Mouse (Mus musculus) embryonic facial prominence, embryonic 14.5 days (tissue): Measurements from ENCODE around the gene Nkapl. TPM values are rescaled to one million over a fixed set of nuclear protein-coding genes. Genes with fewer than 3 reads are reported as not detected.
"Not testable (repeated sequence)": the region's sequence is repeated elsewhere in the genome, so short reads cannot be mapped to it uniquely, and the experiment has no call there.

Source experiments
- ATAC-seq: fragments of 200-750 bp; cut with Nextera tagmentation; 2 replicates; pipeline ENCODE4 v1.8.0; 2017; ENCODE audit warnings: low read depth, moderate number of reproducible peaks, moderate TSS enrichment
- DNase-seq: peaks from one replicate; pipeline ENCODE4 v3.0.0-alpha.2; 2015; ENCODE audit warnings: low spot score
- H3K27ac ChIP-seq: fragments of 300-500 bp; sonication (generic); replicated peaks from 2 replicates; pipeline ENCODE4 v1.5.1; 2014; ENCODE audit warnings: low read depth, mild to moderate bottlenecking, low read length, moderate library complexity
- H3K27me3 ChIP-seq: fragments of 300-500 bp; sonication (generic); replicated peaks from 2 replicates; pipeline ENCODE4 v1.6.1; 2014; ENCODE audit warnings: low read length; ENCODE audit not compliant: control insufficient read depth, insufficient read depth
- H3K36me3 ChIP-seq: fragments of 300-500 bp; sonication (generic); 2 replicates; pipeline ENCODE4 v1.6.1; 2014; ENCODE audit warnings: low read length, mixed read lengths; ENCODE audit not compliant: control insufficient read depth, insufficient read depth
- H3K4me1 ChIP-seq: fragments of 300-500 bp; sonication (generic); 2 replicates; pipeline ENCODE4 v1.6.1; 2014; ENCODE audit warnings: antibody characterized with exemption, low read length; ENCODE audit not compliant: control insufficient read depth, insufficient read depth
- H3K4me2 ChIP-seq: fragments of 300-500 bp; sonication (generic); 2 replicates; pipeline ENCODE4 v1.6.1; 2014; ENCODE audit warnings: low read depth, mild to moderate bottlenecking, low read length, moderate library complexity, mixed read lengths
- H3K4me3 ChIP-seq: fragments of 300-500 bp; sonication (generic); 2 replicates; pipeline ENCODE4 v1.5.1; 2014; ENCODE audit warnings: low read depth, mild to moderate bottlenecking, low read length
- H3K9ac ChIP-seq: fragments of 300-500 bp; sonication (generic); 2 replicates; pipeline ENCODE4 v1.6.1; 2014; ENCODE audit warnings: low read depth, mild to moderate bottlenecking, low read length, moderate library complexity, mixed read lengths
- H3K9me3 ChIP-seq: fragments of 300-500 bp; sonication (generic); 2 replicates; pipeline ENCODE4 v1.6.1; 2016; ENCODE audit warnings: low read length; ENCODE audit not compliant: control insufficient read depth
- whole genome bisulfite sequencing: fragments of 180-500 bp; shearing (Covaris S2); extraction: QIAGEN DNeasy Blood & Tissue Kit; methylation state at CpG from one replicate; pipeline ENCODE4 v1.1.7; 2014; 5-methylcytosine and 5-hydroxymethylcytosine counted together
- polyA plus RNA-seq: library from polyadenylated mRNA; unstranded; fragments of >200 nt; fragmentation: Nextera tagmentation; extraction: Ambion mirVana; gene quantifications from 2 replicates; pipeline ENCODE4 v1.2.1, GENCODE M21; 2014

The Nkapl gene
- polyA plus RNA-seq, 1 experiment from 2014 or later = 2.9 TPM

- H3K27ac ChIP-seq = no peak overlapping the region
- 34% methylated on average over 4 of the region's 4 CpGs for WGBS
These were observed 4.1 kb upstream of the Nkapl start for GRCm38 (mm10) chr13:21472427-21472826.

GRCm38 (mm10) chr13:21469097-21469496 is 788 bp upstream of the Nkapl start:
- H3K4me2 ChIP-seq = peak overlapping the region; percentile 92
- 26% methylated on average over 9 of the region's 9 CpGs for WGBS
- no peaks in the 10 kb centered on the region for H3K4me1 ChIP-seq
- DNase-seq (no peak), ATAC-seq (no peak)
- H3K9ac ChIP-seq = no peak overlapping the region
- no peak overlapping the region for H3K4me3 ChIP-seq
- peaks cover 5% of the 10 kb centered on the region; the same call in 1 of the 2 replicates for H3K27me3 ChIP-seq
- H3K36me3 ChIP-seq = no peaks in the 10 kb centered on the region
- H3K9me3 ChIP-seq = no peaks in the 10 kb centered on the region
- H3K27ac ChIP-seq = no peak overlapping the region

More at GRCm38 (mm10) chr13:21472427-21472826, 4.1 kb upstream of the Nkapl start:
- H3K9ac ChIP-seq = no peak overlapping the region
- DNase-seq (no peak), ATAC-seq (no peak)
- no peaks in the 10 kb centered on the region for H3K9me3 ChIP-seq
- H3K4me3 ChIP-seq = no peak overlapping the region
- H3K4me1 ChIP-seq = no peaks in the 10 kb centered on the region
- peaks cover 5% of the 10 kb centered on the region; the same call in 1 of the 2 replicates for H3K27me3 ChIP-seq
- no peak overlapping the region for H3K4me2 ChIP-seq
- H3K36me3 ChIP-seq = no peaks in the 10 kb centered on the region

- Histone ChIP-seq H3K4me1 (no peaks in the 10 kb centered on the region), H3K4me2 (peak overlapping the region; percentile 92; the same call in 1 of the 2 replicates), H3K9me3 (no peaks in the 10 kb centered on the region), H3K9ac (no peak overlapping the region), H3K36me3 (no peaks in the 10 kb centered on the region), H3K27ac (no peak overlapping the region), H3K4me3 (no peak overlapping the region), H3K27me3 (peaks cover 5% of the 10 kb centered on the region; the same call in 1 of the 2 replicates)
- 83% methylated on average over 10 of the region's 10 CpGs for WGBS
- no peak for ATAC-seq
- no peak for DNase-seq
These were observed 973 bp downstream of the Nkapl start for GRCm38 (mm10) chr13:21467336-21467735.

- H3K4me3 ChIP-seq, H3K4me2 ChIP-seq, ATAC-seq, H3K4me1 ChIP-seq, H3K9me3 ChIP-seq, H3K27ac ChIP-seq, H3K9ac ChIP-seq, H3K27me3 ChIP-seq, DNase-seq, H3K36me3 ChIP-seq: not testable (repeated sequence)
- WGBS = 58% methylated on average over 9 of the region's 9 CpGs
These were observed 5.8 kb downstream of the Nkapl start for GRCm38 (mm10) chr13:21462516-21462915.

- DNase-seq (peak; percentile 42), ATAC-seq (0 out of 2 replicates have a peak, but pooled peaks have one; percentile 45)
- 0 out of 2 replicates have a peak, but pooled peaks cover 1% of the 10 kb centered on the region for H3K36me3 ChIP-seq
- H3K9ac ChIP-seq = no peak overlapping the region
- no peak overlapping the region for H3K4me2 ChIP-seq
- 0 out of 2 replicates have a peak, but pooled peaks cover 3% of the 10 kb centered on the region for H3K27me3 ChIP-seq
- no peak overlapping the region for H3K27ac ChIP-seq
- 14% methylated on average over 4 of the region's 4 CpGs for WGBS
- H3K9me3 ChIP-seq = no peaks in the 10 kb centered on the region
- H3K4me1 ChIP-seq = peaks cover 8% of the 10 kb centered on the region; the same call in 1 of the 2 replicates
- H3K4me3 ChIP-seq = no peak overlapping the region
These were observed 12.0 kb downstream of the Nkapl start for GRCm38 (mm10) chr13:21456347-21456746.

GRCm38 (mm10) chr13:21454133-21454532 is 14.2 kb downstream of the Nkapl start:
- Histone ChIP-seq H3K4me1 (peaks cover 8% of the 10 kb centered on the region; the same call in 1 of the 2 replicates), H3K4me2 (peak overlapping the region; percentile 78; the same call in 1 of the 2 replicates)
- 94% methylated on average over 3 of the region's 3 CpGs for WGBS

GRCm38 (mm10) chr13:21453449-21453848 is 14.9 kb downstream of the Nkapl start, which contains the start of gene Zscan26:
Gene Zscan26 (minus strand): TSS chr13:21453730.
- peak within 1 kb of the TSS; percentile 78 for H3K4me2 ChIP-seq
- H3K9me3 ChIP-seq = no peaks in the 10 kb centered on the region
- DNase-seq (peak; percentile 90), ATAC-seq (peak; percentile 92)
- 0 out of 2 replicates have a peak, but pooled peaks cover 7% of the 10 kb centered on the region for H3K36me3 ChIP-seq
- H3K4me1 ChIP-seq = peaks cover 8% of the 10 kb centered on the region; the same call in 1 of the 2 replicates
- under 1% methylated on average over 22 of the region's 23 CpGs for WGBS
- peak within 1 kb of the TSS; percentile 81 for H3K9ac ChIP-seq
- H3K27me3 ChIP-seq = 0 out of 2 replicates have a peak, but pooled peaks cover 3% of the 10 kb centered on the region
- peak within 1 kb of the TSS; percentile 84 for H3K27ac ChIP-seq
- H3K4me3 ChIP-seq = peak within 1 kb of the TSS; percentile 74

More at GRCm38 (mm10) chr13:21454133-21454532, 14.2 kb downstream of the Nkapl start:
- 0 out of 2 replicates have a peak, but pooled peaks cover 7% of the 10 kb centered on the region for H3K36me3 ChIP-seq
- no peak for ATAC-seq
- H3K27ac ChIP-seq = no peak overlapping the region
- no peak for DNase-seq
- no peak overlapping the region for H3K9ac ChIP-seq
- no peak overlapping the region for H3K4me3 ChIP-seq
- no peaks in the 10 kb centered on the region for H3K9me3 ChIP-seq
- 0 out of 2 replicates have a peak, but pooled peaks cover 3% of the 10 kb centered on the region for H3K27me3 ChIP-seq

- peak overlapping the region; percentile 81 for H3K9ac ChIP-seq
- peak overlapping the region; percentile 84 for H3K27ac ChIP-seq
- H3K4me1 ChIP-seq = peaks cover 8% of the 10 kb centered on the region; the same call in 1 of the 2 replicates
- ATAC-seq (peak; percentile 23), DNase-seq (no peak)
- H3K9me3 ChIP-seq = no peaks in the 10 kb centered on the region
- peak overlapping the region; percentile 74 for H3K4me3 ChIP-seq
- WGBS = 2% methylated on average over 13 of the region's 13 CpGs
- H3K36me3 ChIP-seq = peaks cover 11% of the 10 kb centered on the region
- H3K4me2 ChIP-seq = peak overlapping the region; percentile 78
- H3K27me3 ChIP-seq = 0 out of 2 replicates have a peak, but pooled peaks cover 3% of the 10 kb centered on the region
These were observed 15.3 kb downstream of the Nkapl start for GRCm38 (mm10) chr13:21453042-21453441.
